Mouse (Mus musculus) C2C12 (cell line): ENCODE measurements around the gene Hrasls.

Source experiments
- CEBPB ChIP-seq: IDR thresholded peaks from one replicate; pipeline ENCODE4 v1.6.1; 2011; ENCODE audit warnings: low read depth, mild to moderate bottlenecking, control low read depth, moderate library complexity
- CTCF ChIP-seq: IDR thresholded peaks from one replicate; pipeline ENCODE4 v1.5.1; 2011; ENCODE audit not compliant: control insufficient read depth, insufficient read depth, insufficient read length
- FOSL1 ChIP-seq: IDR thresholded peaks from one replicate; pipeline ENCODE4 v1.8.0; 2011; ENCODE audit warnings: mild to moderate bottlenecking, low read length; ENCODE audit not compliant: poor library complexity, insufficient read depth, severe bottlenecking
- MAX ChIP-seq: IDR thresholded peaks from one replicate; pipeline ENCODE4 v1.6.1; 2011; ENCODE audit warnings: mild to moderate bottlenecking, control low read depth
- MYOG ChIP-seq: IDR thresholded peaks from one replicate; pipeline ENCODE4 v1.6.1; 2011; ENCODE audit not compliant: control insufficient read depth, insufficient read length; ENCODE audit errors: extremely low read depth
- USF1 ChIP-seq: IDR thresholded peaks from one replicate; pipeline ENCODE4 v1.6.1; 2011; ENCODE audit warnings: low read depth, mild to moderate bottlenecking, control low read depth, moderate library complexity

GRCm38 (mm10) chr16:29209605-29210411 is at the start of gene Hrasls:
- TF ChIP-seq USF1 (no peak), CTCF (no peak), CEBPB (no peak), MAX (no peak), MYOG (no peak), FOSL1 (no peak)
